Mouse (Mus musculus) megakaryocyte, embryonic 14.5 days (primary cell): ENCODE measurements around the gene Slc25a20.

Source experiments
- FLI1 ChIP-seq: IDR thresholded peaks from 2 replicates; pipeline ENCODE4 v1.6.1; 2012; ENCODE audit warnings: low read length, inconsistent platforms, mixed read lengths
- GATA1 ChIP-seq: IDR thresholded peaks from 3 replicates; pipeline ENCODE4 v1.6.1; 2012; ENCODE audit warnings: mixed read lengths, low read length, inconsistent platforms, borderline replicate concordance

DNA sequence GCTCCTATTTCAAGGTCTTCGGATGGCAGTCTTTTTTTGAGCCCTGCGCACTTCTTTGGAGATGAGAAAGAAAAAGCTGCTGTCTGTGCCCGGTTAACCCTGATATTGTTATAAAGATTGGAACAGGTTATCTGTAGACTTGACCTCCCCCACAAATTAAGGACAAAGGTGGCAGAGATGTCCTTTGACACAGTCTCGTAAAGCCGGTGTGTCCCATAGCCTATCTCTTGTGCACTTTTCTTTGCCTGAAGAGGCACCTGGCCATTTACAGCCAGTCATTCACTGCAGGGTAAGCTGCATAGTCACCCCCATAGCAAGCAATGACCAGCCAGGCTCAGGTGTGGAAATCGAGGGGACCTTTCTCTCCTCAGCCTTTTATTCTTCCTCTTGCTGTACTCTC, 772 bp downstream of the Slc25a20 start:
- TF ChIP-seq GATA1 (no peak), FLI1 (no peak)
